Mouse (Mus musculus) MEL (cell line): ENCODE results near the gene Rtf1.

Experiments
- BHLHE40 ChIP-seq: IDR thresholded peaks from 2 replicates; pipeline ENCODE4 v1.6.1; 2012; ENCODE audit warnings: low read depth, mild to moderate bottlenecking, inconsistent platforms, low read length, improper control_type of control experiment, borderline replicate concordance
- CTCF ChIP-seq, 3 experiments: IDR thresholded peaks in 2 of 3; conservative IDR thresholded peaks in 1 of 3; 2 replicates each; pipeline ENCODE4 v1.5.1; 2011 to 2012; ENCODE audit warnings: low read length in 3 of 3, low read depth in 2 of 3, mild to moderate bottlenecking in 2 of 3, improper control_type of control experiment in 1 of 3, inconsistent platforms in 1 of 3, mixed read lengths in 1 of 3, moderate library complexity in 1 of 3; ENCODE audit not compliant: control insufficient read depth in 1 of 3, insufficient read depth in 1 of 3, poor library complexity in 1 of 3, severe bottlenecking in 1 of 3
- E2F4 ChIP-seq: IDR thresholded peaks from 2 replicates; pipeline ENCODE4 v1.6.1; 2011; ENCODE audit warnings: low read depth, low read length, improper control_type of control experiment, borderline replicate concordance
- EP300 ChIP-seq, 2 experiments: IDR thresholded peaks; 2 replicates each; pipeline ENCODE4 v1.6.1; 2011; ENCODE audit warnings: improper control_type of control experiment in 2 of 2, low read length in 2 of 2, low read depth in 1 of 2, mild to moderate bottlenecking in 1 of 2
- MAX ChIP-seq: IDR thresholded peaks from 2 replicates; pipeline ENCODE4 v1.6.1; 2011; ENCODE audit warnings: low read length, improper control_type of control experiment
- MXI1 ChIP-seq: IDR thresholded peaks from 2 replicates; pipeline ENCODE4 v1.6.1; 2011; ENCODE audit warnings: mild to moderate bottlenecking, low read depth, low read length, improper control_type of control experiment
- NRF1 ChIP-seq: IDR thresholded peaks from 2 replicates; pipeline ENCODE4 v1.6.1; 2014; ENCODE audit warnings: low read depth, mild to moderate bottlenecking, inconsistent platforms, low read length, improper control_type of control experiment, moderate library complexity; ENCODE audit not compliant: poor library complexity, insufficient read depth, severe bottlenecking
- POLR2A ChIP-seq, 2 experiments: IDR thresholded peaks; 2 replicates each; pipeline ENCODE4 v1.6.1; 2011 to 2012; ENCODE audit warnings: low read length in 2 of 2, mild to moderate bottlenecking in 2 of 2, control low read depth in 1 of 2, improper control_type of control experiment in 1 of 2, low read depth in 1 of 2, moderate library complexity in 1 of 2; ENCODE audit not compliant: control insufficient read depth in 1 of 2, insufficient read depth in 1 of 2, poor library complexity in 1 of 2
- SIN3A ChIP-seq: IDR thresholded peaks from 2 replicates; pipeline ENCODE4 v1.6.1; 2012; ENCODE audit warnings: low read length, improper control_type of control experiment, inconsistent platforms
- ZC3H11A ChIP-seq: IDR thresholded peaks from 2 replicates; pipeline ENCODE4 v1.6.1; 2012; ENCODE audit warnings: low read depth, mild to moderate bottlenecking, inconsistent platforms, low read length, improper control_type of control experiment
- ZMIZ1 ChIP-seq: IDR thresholded peaks from 2 replicates; pipeline ENCODE4 v1.6.1; 2012; ENCODE audit warnings: low read depth, mild to moderate bottlenecking, inconsistent platforms, low read length, improper control_type of control experiment, moderate library complexity

- TF ChIP-seq EP300 (IDR thresholded peaks at IDR 0.05; ENCODE audit: low read depth in 1 of 2, low read length in 2 of 2) (no peak), POLR2A (IDR thresholded peaks at IDR 0.05; ENCODE audit: control insufficient read depth in 1 of 2, insufficient read depth in 1 of 2, low read depth in 1 of 2, low read length in 2 of 2, poor library complexity in 1 of 2) (no peak), ZMIZ1 (no peak), NRF1 (no peak), BHLHE40 (no peak), SIN3A (no peak), ZC3H11A (no peak), E2F4 (no peak), CTCF (IDR thresholded peaks at IDR 0.05 in 2 of 3, conservative IDR thresholded peaks at IDR 0.05 in 1 of 3; ENCODE audit: control insufficient read depth in 1 of 3, insufficient read depth in 1 of 3, low read depth in 2 of 3, low read length in 3 of 3, poor library complexity in 1 of 3, severe bottlenecking in 1 of 3) (peak; percentile 14 to 41 (median 34); a peak in 5 of 6 replicates), MXI1 (no peak), MAX (no peak)
These were observed 5.9 kb upstream of the Rtf1 start for GRCm38 (mm10) chr2:119669010-119669409.
